Mouse (Mus musculus) heart, postnatal 10 days (tissue): ENCODE results near the gene Obp1b. TPM values are rescaled to one million over a fixed set of nuclear protein-coding genes. Genes with fewer than 3 reads are reported as not detected.
"Not testable (repeated sequence)": the region's sequence is repeated elsewhere in the genome, so short reads cannot be mapped to it uniquely, and the experiment has no call there.

Experiments used
- DNase-seq, 2 experiments: peaks; one replicate each; pipeline ENCODE4 v3.0.0; 2021
- intact Hi-C: fragments of 180-260 bp; cut with DNase I; formaldehyde crosslinking; loops from one replicate; pipeline ENCODE4 v1.15.1; 2025
- total RNA-seq, 2 experiments: library from RNA; stranded (reverse); gene quantifications; 2 replicates each; pipeline ENCODE4 v1.2.3; 2021

The Obp1b gene
- total RNA-seq = not detected

DNA sequence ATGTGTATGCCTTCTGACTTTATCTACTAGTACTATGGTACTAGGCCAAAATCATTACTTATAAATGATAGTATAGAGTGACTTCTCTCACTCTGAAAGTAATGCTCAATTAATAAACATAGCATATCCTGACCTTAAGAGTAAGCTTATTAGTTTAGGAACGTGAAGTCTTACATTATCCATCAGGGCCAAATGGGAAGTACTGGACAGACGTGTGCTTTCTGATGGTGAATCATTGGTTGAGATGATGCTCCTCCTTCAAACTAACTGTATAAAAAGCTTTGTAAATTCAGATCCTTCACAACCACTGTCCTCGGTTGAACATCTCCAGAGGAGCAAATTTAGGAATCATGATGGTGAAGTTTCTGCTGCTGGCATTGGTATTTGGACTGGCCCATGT lies at the start of gene Obp1b:
Gene Obp1b, plus strand, starts transcription at position 301 of the 400 bp plus-strand sequence.
- DNase-seq, intact Hi-C loops: not testable (repeated sequence)

DNA sequence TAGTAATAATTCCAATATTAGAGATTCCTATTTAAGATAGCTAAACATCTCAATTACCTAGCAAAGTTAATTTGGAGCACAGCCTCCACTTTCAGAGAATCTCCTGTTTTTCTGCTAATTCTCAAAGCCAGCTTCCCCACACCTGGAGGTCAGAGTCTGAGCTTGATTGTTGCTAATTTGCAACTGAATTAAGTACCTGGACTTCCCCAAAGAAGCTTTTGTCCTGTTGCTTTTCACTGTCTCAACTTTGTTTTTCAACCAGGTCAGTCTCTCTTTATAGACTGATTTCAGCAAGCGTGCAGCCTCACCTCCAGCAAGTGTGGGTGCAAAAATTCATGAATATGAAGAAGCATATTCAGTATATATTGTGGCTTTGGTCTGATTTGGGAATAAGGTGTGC lies 15.6 kb downstream of the Obp1b start:
- intact Hi-C loops, DNase-seq: not testable (repeated sequence)

DNA sequence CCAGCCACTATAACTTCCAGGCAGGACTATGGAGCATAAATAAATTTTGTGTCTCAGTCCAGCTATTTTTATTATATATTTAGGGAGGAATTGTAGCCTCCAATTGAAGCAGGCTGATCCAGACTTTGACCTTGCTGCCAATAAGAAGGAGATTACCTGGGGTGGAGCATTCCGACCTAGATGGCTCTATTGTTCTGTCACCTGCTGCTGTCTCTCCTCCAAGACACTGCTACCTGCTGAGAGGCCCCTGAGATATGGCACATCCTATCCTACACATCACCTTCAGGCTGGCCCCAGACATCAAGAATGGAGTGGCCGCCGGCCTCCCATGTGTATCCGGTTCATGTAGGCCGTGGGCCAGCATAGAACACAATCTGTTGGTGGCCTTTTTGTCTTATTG lies 16.3 kb downstream of the Obp1b start:
- no peak for DNase-seq
- intact Hi-C loops = no loop called here

Other genes with a start within 250 kb of the Obp1b start
- gene Obp1a, start 95.4 kb upstream of the Obp1b start, total RNA-seq = not detected
- not detected for gene Gm5938, start 61.3 kb upstream of the Obp1b start, total RNA-seq
- gene Gm14743, start 59.1 kb downstream of the Obp1b start, total RNA-seq = not detected
- not detected for gene 4930480E11Rik, start 182.9 kb downstream of the Obp1b start, total RNA-seq